In genomic region chr2:62645475-62645874, GRCm38 (mm10) we compare ENCODE assay signal across 7 mouse cellular contexts. TPM values are rescaled to one million over a fixed set of nuclear protein-coding genes. Genes with fewer than 3 reads are reported as not detected.
DNase-seq lines count a peak whose midpoint lies in the region; ATAC-seq and TF ChIP-seq lines count a peak whose summit lies in the region.

No protein-coding gene starts in this region.

- no peaks in the 10 kb centered on the region for H3K27me3 ChIP-seq in Patski
- no peaks in the 10 kb centered on the region for H3K27me3 ChIP-seq in embryonic facial prominence, embryonic 11.5 days (ENCODE audit: control insufficient read depth, insufficient read depth, low read length)
- peaks cover 7% of the 10 kb centered on the region; the same call in 1 of the 2 replicates for H3K27me3 ChIP-seq in limb, embryonic 12.5 days
- H3K27me3 ChIP-seq in midbrain, embryonic 13.5 days, result no peaks in the 10 kb centered on the region

- H3K36me3 ChIP-seq in embryonic facial prominence, embryonic 11.5 days (replicated peaks; ENCODE audit: control insufficient read depth, insufficient read depth, low read depth, low read length), result no peaks in the 10 kb centered on the region
- H3K36me3 ChIP-seq in limb, embryonic 12.5 days, result no peaks in the 10 kb centered on the region
- no peaks in the 10 kb centered on the region for H3K36me3 ChIP-seq in midbrain, embryonic 13.5 days

- no peaks in the 10 kb centered on the region for H3K9me3 ChIP-seq in embryonic facial prominence, embryonic 11.5 days (replicated peaks; ENCODE audit: control insufficient read depth, low read length)
- H3K9me3 ChIP-seq in limb, embryonic 12.5 days, result no peaks in the 10 kb centered on the region
- H3K9me3 ChIP-seq in midbrain, embryonic 13.5 days, result no peaks in the 10 kb centered on the region

- intact Hi-C loops in heart, postnatal 10 days (cut with DNase I), result loop anchor here (5.0 kb wide), 1 partner anchor 807 kb away; no protein-coding TSS in a partner anchor

- ATAC-seq in Patski, result peak; percentile 36
- ATAC-seq in embryonic facial prominence, embryonic 11.5 days (replicated peaks; ENCODE audit: insufficient number of reproducible peaks, low FRiP score, low TSS enrichment, low read depth), result peak; percentile 26; the same call in 1 of the 2 replicates
- peak; percentile 56; the same call in 1 of the 2 replicates for ATAC-seq in limb, embryonic 12.5 days (ENCODE audit: insufficient number of reproducible peaks, insufficient read depth, low FRiP score, low TSS enrichment, low read depth)
- ATAC-seq in midbrain, embryonic 13.5 days, result peak; percentile 49

- H3K4me1 ChIP-seq in embryonic facial prominence, embryonic 11.5 days (ENCODE audit: control insufficient read depth, insufficient read depth, low read length), result no peaks in the 10 kb centered on the region
- H3K4me1 ChIP-seq in limb, embryonic 12.5 days (replicated peaks), result no peaks in the 10 kb centered on the region; the same call in 1 of the 2 replicates
- H3K4me1 ChIP-seq in midbrain, embryonic 13.5 days (replicated peaks), result peaks cover 16% of the 10 kb centered on the region

- no peak for TF ChIP-seq CTCF in Patski (IDR thresholded peaks at IDR 0.05)

- no peak overlapping the region for H3K27ac ChIP-seq in embryonic facial prominence, embryonic 11.5 days (replicated peaks; ENCODE audit: low read depth, low read length)
- H3K27ac ChIP-seq in limb, embryonic 12.5 days, result no peak overlapping the region
- no peak overlapping the region for H3K27ac ChIP-seq in midbrain, embryonic 13.5 days

- no peak for DNase-seq in Patski (ENCODE audit: low read depth, low spot score)
- peak; percentile 8 for DNase-seq in embryonic facial prominence, embryonic 11.5 days (ENCODE audit: low spot score)
- DNase-seq in heart, postnatal 10 days, result peak; percentile 23 to 33
- DNase-seq in thymus, postnatal 14 days, result peak; percentile 23
- DNase-seq in left cerebral cortex, adult 18-20 months (ENCODE audit: low spot score in 2 of 2), result no peak

- peak overlapping the region; percentile 60; the same call in 1 of the 2 replicates for H3K9ac ChIP-seq in embryonic facial prominence, embryonic 11.5 days (replicated peaks; ENCODE audit: low read length)
- peak overlapping the region; percentile 45; the same call in 1 of the 2 replicates for H3K9ac ChIP-seq in limb, embryonic 12.5 days (replicated peaks)
- H3K9ac ChIP-seq in midbrain, embryonic 13.5 days (replicated peaks), result no peak overlapping the region

- whole genome bisulfite sequencing in embryonic facial prominence, embryonic 11.5 days, result 35% methylated on average over 12 of the region's 12 CpGs
- 33% methylated on average over 12 of the region's 12 CpGs for WGBS in limb, embryonic 12.5 days
- 40% methylated on average over 12 of the region's 12 CpGs for WGBS in midbrain, embryonic 13.5 days

- H3K4me2 ChIP-seq in embryonic facial prominence, embryonic 11.5 days (ENCODE audit: low read depth, low read length), result peak overlapping the region; percentile 65
- peak overlapping the region; percentile 61 for H3K4me2 ChIP-seq in limb, embryonic 12.5 days
- peak overlapping the region; percentile 75 for H3K4me2 ChIP-seq in midbrain, embryonic 13.5 days (replicated peaks)

- CTCF ChIA-PET in Patski (lab: Charles Lee), result interaction anchor here (1.5 to 4.0 kb wide), 2 partner anchors 15 to 17 kb away, joined by 6 to 27 read pairs; no protein-coding TSS in a partner anchor

- H3K4me3 ChIP-seq in embryonic facial prominence, embryonic 11.5 days (ENCODE audit: low read depth, low read length), result peak overlapping the region; percentile 40
- H3K4me3 ChIP-seq in limb, embryonic 12.5 days (replicated peaks), result peak overlapping the region; percentile 43
- peak overlapping the region; percentile 48 for H3K4me3 ChIP-seq in midbrain, embryonic 13.5 days (replicated peaks)

- in situ Hi-C loops in Patski (cut with MboI; ENCODE audit: low pct_unique_long_range_greater_than_20kb), result loop anchor here (25.0 kb wide), 1 partner anchor 1008 kb away; no protein-coding TSS in a partner anchor

- POLR2A ChIA-PET in Patski (lab: Charles Lee), result no interaction called here

RNA-seq across cellular contexts. Expression of gene Ifih1, which starts 0.6 kb away (rescaled TPM):
- polyA plus RNA-seq in Patski (2021), result 3.2 TPM
- polyA plus RNA-seq in embryonic facial prominence, embryonic 11.5 days (2014; fragmentation: Nextera tagmentation; extraction: Ambion mirVana), result 0.87 and 1.7 TPM in 2 replicates
- total RNA-seq in heart, postnatal 10 days (2021), result 1 to 10 TPM; 3.9 to 5.5 TPM
- polyA plus RNA-seq in limb, embryonic 12.5 days (2016; fragmentation: Nextera tagmentation; extraction: Ambion mirVana), result 1.1 and 1.6 TPM in 2 replicates
- polyA plus RNA-seq in midbrain, embryonic 13.5 days (2015; fragmentation: Nextera tagmentation; extraction: Ambion mirVana), result 0.67 and 1.5 TPM in 2 replicates
- 1 to 10 TPM; 4.1 TPM for total RNA-seq in left cerebral cortex, adult 18-20 months (2021)

RNA-seq across cellular contexts. Expression of gene Gca, which starts 18.6 kb away (rescaled TPM):
- 7.6 TPM for polyA plus RNA-seq in Patski (2021)
- 1.8 and 2.0 TPM in 2 replicates for polyA plus RNA-seq in embryonic facial prominence, embryonic 11.5 days (2014; fragmentation: Nextera tagmentation; extraction: Ambion mirVana)
- total RNA-seq in heart, postnatal 10 days (2021), result 10 to 100 TPM; 28.7 to 41.1 TPM
- 0.41 and 0.52 TPM in 2 replicates for polyA plus RNA-seq in limb, embryonic 12.5 days (2016; fragmentation: Nextera tagmentation; extraction: Ambion mirVana)
- polyA plus RNA-seq in midbrain, embryonic 13.5 days (2015; fragmentation: Nextera tagmentation; extraction: Ambion mirVana), result 3.2 and 3.7 TPM in 2 replicates
- total RNA-seq in left cerebral cortex, adult 18-20 months (2021), result 10 to 100 TPM; 18.2 to 23.8 TPM

Comparison
In these comparisons a context has a peak if more than half of its experiments do, and no peak if none do; other contexts are left out.
1. DNase-seq: peak in embryonic facial prominence, embryonic 11.5 days (single experiment), heart, postnatal 10 days (2 of 2) and thymus, postnatal 14 days (single experiment); none in Patski (single experiment) and left cerebral cortex, adult 18-20 months (0 of 2).
2. Peak in every context shown above with its lines, with median percentiles within 50 percentile points of each other: ATAC-seq, H3K4me2 ChIP-seq and H3K4me3 ChIP-seq.